Mouse (Mus musculus): ENCODE measurements around the gene Zfp280d. TPM values are rescaled to one million over a fixed set of nuclear protein-coding genes. Genes with fewer than 3 reads are reported as not detected.

The Zfp280d gene
- polyA plus RNA-seq, 1 experiment, result 4.2 TPM

DNA sequence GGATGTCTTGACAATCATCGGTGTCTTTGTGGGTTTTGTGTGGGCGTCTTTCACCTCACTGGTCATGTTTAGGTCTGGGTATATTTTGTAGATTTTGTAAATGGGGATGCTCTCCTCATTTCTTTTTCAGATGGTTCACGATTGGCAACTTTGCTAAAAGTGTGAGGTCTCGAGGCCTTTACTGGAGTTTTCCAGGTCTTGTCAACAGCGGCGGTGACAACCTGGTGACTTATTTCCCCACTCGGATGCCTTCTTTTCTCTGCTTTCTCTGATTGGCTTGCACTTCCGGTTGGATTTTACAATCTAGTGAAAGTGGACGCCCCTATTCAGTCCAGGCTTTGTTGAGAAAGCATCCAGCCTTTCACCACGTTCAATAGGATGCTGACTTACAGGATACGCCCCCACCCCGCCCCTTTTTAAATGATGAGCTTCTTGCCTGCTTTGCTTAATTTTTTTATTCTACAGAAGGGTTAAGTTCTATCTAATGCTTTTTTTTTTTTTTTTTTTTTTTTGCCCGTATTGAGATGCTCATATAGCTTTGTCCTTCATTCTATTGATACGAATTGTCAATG is 114.9 kb downstream of the Zfp280d start:
- Histone ChIP-seq H3K36me3 (ENCODE audit: control insufficient read depth, insufficient read depth) (no peaks in the 10 kb centered on the region), H3ac (ENCODE audit: control insufficient read depth, insufficient read length) (no peak overlapping the region), H3K27me3 (ENCODE audit: control insufficient read depth, insufficient read depth, insufficient read length) (no peaks in the 10 kb centered on the region), H3K4me2 (ENCODE audit: low read depth) (no peak overlapping the region), H3K4me3 (no peak overlapping the region), H3K79me2 (ENCODE audit: control insufficient read depth, insufficient read depth) (no peaks in the 10 kb centered on the region)
- TF ChIP-seq REST (IDR thresholded peaks at IDR 0.05; ENCODE audit: insufficient read depth, insufficient read length) (no peak), TCF3 (IDR thresholded peaks at IDR 0.05; ENCODE audit: insufficient read length, low read depth) (no peak), USF1 (IDR thresholded peaks at IDR 0.05; ENCODE audit: low read depth) (no peak), MYOG (IDR thresholded peaks at IDR 0.05; ENCODE audit: control insufficient read depth in 1 of 3, insufficient read depth in 1 of 3, insufficient read length in 2 of 3, low read depth in 2 of 3) (no peak), TCF12 (IDR thresholded peaks at IDR 0.05; ENCODE audit: insufficient read depth, poor library complexity, severe bottlenecking) (no peak), MYOD1 (IDR thresholded peaks at IDR 0.05; ENCODE audit: control insufficient read depth in 1 of 3, insufficient read length in 2 of 3, low read depth in 2 of 3) (no peak), SRF (IDR thresholded peaks at IDR 0.05; ENCODE audit: control insufficient read depth, insufficient read length, low read depth) (no peak), MAX (IDR thresholded peaks at IDR 0.05; ENCODE audit: low read depth) (no peak), POLR2A (IDR thresholded peaks at IDR 0.05; ENCODE audit: insufficient read length, low read depth) (no peak), CEBPB (IDR thresholded peaks at IDR 0.05; ENCODE audit: insufficient read depth, poor library complexity, severe bottlenecking) (no peak), E2F4 (IDR thresholded peaks at IDR 0.05; ENCODE audit: insufficient read depth) (no peak), POLR2AphosphoS2 (IDR thresholded peaks at IDR 0.05; ENCODE audit: insufficient read length, low read depth) (no peak)

DNA sequence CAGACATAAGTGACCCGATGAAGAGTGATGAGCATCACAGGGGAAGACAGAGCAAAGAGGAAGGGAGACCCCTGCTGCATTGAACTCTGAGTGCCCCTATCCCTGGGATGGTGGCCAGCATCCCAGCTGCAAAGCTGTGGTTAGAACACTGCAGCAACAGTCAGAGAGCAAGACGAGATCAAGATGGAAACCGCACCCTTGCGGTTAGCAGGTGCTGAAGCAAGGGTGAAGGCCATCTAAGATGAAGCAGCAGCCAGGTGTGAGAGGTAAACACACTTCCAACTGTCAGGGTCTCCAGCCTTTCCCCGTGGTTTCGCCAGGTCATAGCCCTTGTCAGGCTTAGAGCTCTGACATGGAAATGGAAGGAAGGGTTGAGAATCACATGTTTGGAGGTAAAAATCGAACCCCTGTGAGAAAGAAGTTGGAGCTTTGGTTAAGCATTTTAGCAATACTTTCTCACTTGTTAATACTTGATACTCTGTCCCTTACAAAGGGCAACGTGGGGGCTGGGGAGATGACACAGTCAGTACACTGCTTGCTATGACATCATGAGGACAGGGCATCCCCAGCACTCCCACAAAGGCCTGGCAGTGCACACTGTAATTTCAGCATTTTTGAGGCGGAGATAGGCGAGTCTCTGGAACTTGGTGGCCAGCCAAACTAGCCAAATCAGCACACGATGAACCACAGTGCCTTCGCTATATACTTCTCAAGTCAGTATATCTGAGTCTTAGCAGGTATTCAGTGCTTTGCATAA is 115.8 kb downstream of the Zfp280d start:
- Histone ChIP-seq H3ac (ENCODE audit: control insufficient read depth, insufficient read length) (no peak overlapping the region), H3K4me2 (ENCODE audit: low read depth) (no peak overlapping the region)

DNA sequence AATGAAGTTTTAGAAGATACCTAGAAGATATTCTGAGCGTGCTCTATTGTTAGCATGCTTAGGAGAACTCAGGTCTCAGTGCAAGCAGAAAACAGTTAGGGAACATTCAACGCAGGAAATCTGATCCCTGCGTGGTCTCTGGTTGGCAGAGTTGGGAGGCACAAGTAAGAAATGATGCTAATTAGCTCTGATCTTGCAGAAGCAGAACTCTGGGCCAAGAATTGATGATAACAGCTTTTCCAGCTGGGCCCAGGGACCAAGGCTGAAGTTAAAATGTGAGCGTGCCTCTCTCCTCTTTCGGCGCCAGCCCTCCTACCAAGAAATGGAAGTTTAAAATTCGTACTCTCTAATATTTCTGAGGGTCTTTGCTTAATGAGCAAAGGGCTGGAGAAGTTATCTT is 118.0 kb downstream of the Zfp280d start:
- Histone ChIP-seq H3ac (ENCODE audit: control insufficient read depth, insufficient read length) (no peak overlapping the region), H3K27me3 (ENCODE audit: control insufficient read depth, insufficient read depth, insufficient read length) (no peaks in the 10 kb centered on the region), H3K79me2 (ENCODE audit: control insufficient read depth, insufficient read depth) (no peaks in the 10 kb centered on the region), H3K4me2 (ENCODE audit: low read depth) (no peak overlapping the region), H3K4me3 (no peak overlapping the region), H3K36me3 (ENCODE audit: control insufficient read depth, insufficient read depth) (no peaks in the 10 kb centered on the region)
- TF ChIP-seq REST (IDR thresholded peaks at IDR 0.05; ENCODE audit: insufficient read depth, insufficient read length), result no peak

More for the DNA sequence above, 115.8 kb downstream of the Zfp280d start:
- no peak for TF ChIP-seq REST (IDR thresholded peaks at IDR 0.05; ENCODE audit: insufficient read depth, insufficient read length)
- TF ChIP-seq USF1 (IDR thresholded peaks at IDR 0.05; ENCODE audit: low read depth), result no peak
- TF ChIP-seq POLR2A (IDR thresholded peaks at IDR 0.05; ENCODE audit: insufficient read length, low read depth), result no peak
- TF ChIP-seq MYOD1 (IDR thresholded peaks at IDR 0.05; ENCODE audit: control insufficient read depth in 1 of 3, insufficient read length in 2 of 3, low read depth in 2 of 3), result no peak
- TF ChIP-seq E2F4 (IDR thresholded peaks at IDR 0.05; ENCODE audit: insufficient read depth), result no peak
- TF ChIP-seq MYOG (IDR thresholded peaks at IDR 0.05; ENCODE audit: control insufficient read depth in 1 of 3, insufficient read depth in 1 of 3, insufficient read length in 2 of 3, low read depth in 2 of 3), result no peak
- no peak for TF ChIP-seq SRF (IDR thresholded peaks at IDR 0.05; ENCODE audit: control insufficient read depth, insufficient read length, low read depth)
- no peak for TF ChIP-seq CEBPB (IDR thresholded peaks at IDR 0.05; ENCODE audit: insufficient read depth, poor library complexity, severe bottlenecking)
- TF ChIP-seq MAX (IDR thresholded peaks at IDR 0.05; ENCODE audit: low read depth), result no peak
- no peak for TF ChIP-seq TCF3 (IDR thresholded peaks at IDR 0.05; ENCODE audit: insufficient read length, low read depth)
- Histone ChIP-seq H3K79me2 (ENCODE audit: control insufficient read depth, insufficient read depth) (no peaks in the 10 kb centered on the region), H3K27me3 (ENCODE audit: control insufficient read depth, insufficient read depth, insufficient read length) (no peaks in the 10 kb centered on the region), H3K36me3 (ENCODE audit: control insufficient read depth, insufficient read depth) (no peaks in the 10 kb centered on the region), H3K4me3 (no peak overlapping the region)

DNA sequence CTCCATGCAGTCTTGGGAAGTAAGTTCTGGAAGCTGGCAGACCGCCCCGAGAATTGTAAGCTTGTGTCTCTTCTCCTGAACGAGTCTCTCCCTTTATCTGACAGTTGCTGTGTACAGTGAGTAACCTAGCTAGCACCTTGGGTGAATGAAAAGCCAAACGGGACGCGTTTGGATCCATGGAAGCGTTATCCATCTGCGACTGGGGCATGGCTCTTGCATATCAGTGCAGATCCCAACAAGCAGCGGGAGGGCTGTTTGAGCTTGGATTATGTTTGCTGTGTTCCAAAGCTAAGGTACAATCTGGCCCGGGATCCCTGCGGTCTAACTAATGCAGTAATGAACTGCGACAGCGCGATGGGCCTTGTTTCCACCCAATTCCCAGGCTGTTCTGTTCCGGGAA is 118.6 kb downstream of the Zfp280d start:
- H3ac ChIP-seq (ENCODE audit: control insufficient read depth, insufficient read length), result no peak overlapping the region
- TF ChIP-seq CEBPB (IDR thresholded peaks at IDR 0.05; ENCODE audit: insufficient read depth, poor library complexity, severe bottlenecking) (no peak), POLR2AphosphoS2 (IDR thresholded peaks at IDR 0.05; ENCODE audit: insufficient read length, low read depth) (no peak), REST (IDR thresholded peaks at IDR 0.05; ENCODE audit: insufficient read depth, insufficient read length) (no peak), POLR2A (IDR thresholded peaks at IDR 0.05; ENCODE audit: insufficient read length, low read depth) (no peak)

DNA sequence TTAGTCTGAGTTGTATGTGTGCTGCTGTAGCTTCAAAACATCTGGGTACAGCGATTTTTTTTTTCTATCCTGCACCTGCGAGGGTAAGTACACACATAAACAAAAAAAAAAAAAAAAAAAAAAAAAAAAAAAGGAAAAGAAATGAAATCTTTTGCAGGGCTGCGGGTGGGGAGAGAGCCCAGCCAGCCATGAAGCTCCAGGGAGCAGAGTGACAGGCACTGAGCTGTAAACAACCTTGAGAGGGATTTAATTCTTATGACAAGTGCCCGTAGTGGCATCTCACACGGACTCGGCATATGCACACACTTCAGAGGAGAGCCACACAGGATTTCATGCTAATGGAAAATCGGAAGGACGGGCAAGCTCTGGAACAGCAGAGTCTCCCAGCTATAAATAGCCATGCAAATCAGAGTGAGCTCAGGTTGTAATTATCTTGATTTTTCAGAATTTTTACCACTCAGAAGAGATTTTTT is 119.2 kb downstream of the Zfp280d start:
- H3K27me3 ChIP-seq (ENCODE audit: control insufficient read depth, insufficient read depth, insufficient read length), result no peaks in the 10 kb centered on the region
- no peak for TF ChIP-seq MAX (IDR thresholded peaks at IDR 0.05; ENCODE audit: low read depth)
- no peak for TF ChIP-seq USF1 (IDR thresholded peaks at IDR 0.05; ENCODE audit: low read depth)
- H3ac ChIP-seq (ENCODE audit: control insufficient read depth, insufficient read length), result no peak overlapping the region
- no peaks in the 10 kb centered on the region for H3K36me3 ChIP-seq (ENCODE audit: control insufficient read depth, insufficient read depth)
- H3K4me2 ChIP-seq (ENCODE audit: low read depth), result no peak overlapping the region
- H3K4me3 ChIP-seq, result no peak overlapping the region
- H3K79me2 ChIP-seq (ENCODE audit: control insufficient read depth, insufficient read depth), result no peaks in the 10 kb centered on the region

More for the DNA sequence above, 118.6 kb downstream of the Zfp280d start:
- H3K36me3 ChIP-seq (ENCODE audit: control insufficient read depth, insufficient read depth), result no peaks in the 10 kb centered on the region
- H3K4me2 ChIP-seq (ENCODE audit: low read depth), result no peak overlapping the region
- H3K4me3 ChIP-seq, result no peak overlapping the region
- no peaks in the 10 kb centered on the region for H3K27me3 ChIP-seq (ENCODE audit: control insufficient read depth, insufficient read depth, insufficient read length)
- H3K79me2 ChIP-seq (ENCODE audit: control insufficient read depth, insufficient read depth), result no peaks in the 10 kb centered on the region

All from myocyte (in vitro differentiated cells).